Mouse (Mus musculus) liver, embryonic 13.5 days (tissue): ENCODE measurements around the gene Lingo3. TPM values are rescaled to one million over a fixed set of nuclear protein-coding genes. Genes with fewer than 3 reads are reported as not detected.

ENCODE experiments used
- ATAC-seq: fragments of 200-750 bp; cut with Nextera tagmentation; 2 replicates; pipeline ENCODE4 v1.8.0; 2017; ENCODE audit warnings: low read depth, mild to moderate bottlenecking, moderate number of reproducible peaks, moderate library complexity
- DNase-seq: peaks from one replicate; pipeline ENCODE4 v3.0.0; 2022
- H3K27ac ChIP-seq: fragments of 300-500 bp; sonication (generic); 2 replicates; pipeline ENCODE4 v1.5.1; 2015; ENCODE audit warnings: moderate library complexity, mild to moderate bottlenecking, inconsistent platforms
- H3K27me3 ChIP-seq: fragments of 300-500 bp; sonication (generic); 2 replicates; pipeline ENCODE4 v1.6.1; 2015; ENCODE audit warnings: mild to moderate bottlenecking, inconsistent platforms
- H3K36me3 ChIP-seq: fragments of 300-500 bp; sonication (generic); 2 replicates; pipeline ENCODE4 v1.6.1; 2015; ENCODE audit warnings: mild to moderate bottlenecking, inconsistent platforms
- H3K4me1 ChIP-seq: fragments of 300-500 bp; sonication (generic); replicated peaks from 2 replicates; pipeline ENCODE4 v1.6.1; 2015; ENCODE audit warnings: inconsistent platforms
- H3K4me2 ChIP-seq: fragments of 300-500 bp; sonication (generic); 2 replicates; pipeline ENCODE4 v1.6.1; 2015; ENCODE audit warnings: inconsistent platforms, mild to moderate bottlenecking, moderate library complexity
- H3K4me3 ChIP-seq: fragments of 300-500 bp; sonication (generic); replicated peaks from 2 replicates; pipeline ENCODE4 v1.5.1; 2015; ENCODE audit warnings: mild to moderate bottlenecking, inconsistent platforms
- H3K9ac ChIP-seq: fragments of 300-500 bp; sonication (generic); 2 replicates; pipeline ENCODE4 v1.6.1; 2015; ENCODE audit warnings: mild to moderate bottlenecking, inconsistent platforms
- H3K9me3 ChIP-seq: fragments of 300-500 bp; sonication (generic); replicated peaks from 2 replicates; pipeline ENCODE4 v1.6.1; 2016; ENCODE audit warnings: inconsistent platforms
- WGBS: fragments of 180-500 bp; shearing (Covaris S2); methylation state at CpG from one replicate; pipeline ENCODE4 v1.1.7; 2015; ENCODE audit not compliant: insufficient replicate concordance; 5-methylcytosine and 5-hydroxymethylcytosine counted together
- microRNA counts: library from miRNA; unstranded; fragments of <30 nt; microRNA quantifications from one replicate; lab custom pipeline; 2016
- microRNA-seq: library from miRNA; unstranded; fragments of <30 nt; microRNA quantifications from one replicate; pipeline ENCODE4, GENCODE M21; 2016
- polyA plus RNA-seq: library from polyadenylated mRNA; unstranded; fragments of >200 nt; fragmentation: Nextera tagmentation; extraction: Ambion mirVana; gene quantifications from 2 replicates; pipeline ENCODE4 v1.2.1, GENCODE M21; 2015

Lingo3 gene
- polyA plus RNA-seq, 1 experiment from 2014 or later, result not detected

- Histone ChIP-seq H3K4me3 (no peak overlapping the region), H3K36me3 (peaks cover 99% of the 10 kb centered on the region), H3K27me3 (no peaks in the 10 kb centered on the region), H3K4me2 (no peak overlapping the region), H3K9ac (no peak overlapping the region), H3K27ac (no peak overlapping the region), H3K4me1 (peaks cover 14% of the 10 kb centered on the region), H3K9me3 (no peaks in the 10 kb centered on the region)
- no peak for DNase-seq
- WGBS, result 87% methylated on average over 2 of the region's 2 CpGs
- no peak for ATAC-seq
Observed at GRCm38 (mm10) chr10:80787517-80787916, 56.3 kb downstream of the Lingo3 start.

DNA sequence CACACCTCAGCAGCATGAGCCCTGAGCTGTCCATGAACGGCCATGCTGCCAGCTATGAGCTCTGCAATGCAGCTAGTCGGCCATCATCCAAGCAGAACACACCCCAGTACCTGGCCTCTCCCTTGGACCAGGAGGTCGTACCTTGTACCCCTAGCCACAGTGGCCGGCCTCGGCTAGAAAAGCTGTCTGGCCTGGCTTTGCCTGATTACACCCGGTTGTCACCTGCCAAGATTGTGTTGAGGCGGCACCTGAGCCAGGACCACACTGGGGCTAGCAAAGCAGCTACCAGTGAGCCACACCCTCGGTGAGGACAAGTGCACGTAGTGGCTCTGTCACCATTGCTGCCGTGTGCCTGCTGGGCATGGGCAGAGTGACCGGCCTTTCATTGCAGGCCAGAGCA lies 57.9 kb downstream of the Lingo3 start:
- 91% methylated on average over 11 of the region's 11 CpGs for WGBS
- Histone ChIP-seq H3K9ac (no peak overlapping the region), H3K4me1 (peaks cover 1% of the 10 kb centered on the region; the same call in 1 of the 2 replicates), H3K4me3 (no peak overlapping the region), H3K36me3 (peaks cover 99% of the 10 kb centered on the region), H3K27ac (no peak overlapping the region), H3K4me2 (no peak overlapping the region), H3K9me3 (no peaks in the 10 kb centered on the region), H3K27me3 (no peaks in the 10 kb centered on the region)
- no peak for ATAC-seq
- no peak for DNase-seq

DNA sequence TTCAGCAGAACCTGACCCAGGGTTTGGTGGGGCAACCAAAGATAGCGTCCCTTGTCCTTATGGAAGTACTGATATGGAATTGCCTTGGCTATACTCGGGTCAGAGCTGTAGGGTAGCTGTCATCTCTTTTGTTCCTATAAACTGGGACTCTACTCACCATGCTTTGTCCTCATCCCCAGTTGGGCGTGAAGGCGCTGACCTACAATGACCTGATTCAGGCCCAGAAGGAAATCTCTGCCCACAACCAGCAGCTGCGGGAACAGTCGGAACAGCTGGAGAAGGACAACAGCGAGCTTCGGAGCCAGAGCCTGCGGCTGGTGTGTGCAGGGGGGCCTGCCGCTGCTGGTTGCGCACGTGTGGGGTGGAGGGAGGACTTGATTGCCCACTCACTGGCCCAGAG lies 59.0 kb downstream of the Lingo3 start:
- Histone ChIP-seq H3K4me3 (no peak overlapping the region), H3K9ac (no peak overlapping the region), H3K4me2 (no peak overlapping the region), H3K9me3 (no peaks in the 10 kb centered on the region), H3K4me1 (no peaks in the 10 kb centered on the region), H3K36me3 (peaks cover 99% of the 10 kb centered on the region), H3K27me3 (no peaks in the 10 kb centered on the region), H3K27ac (no peak overlapping the region)
- 92% methylated on average over 12 of the region's 12 CpGs for WGBS
- DNase-seq, result no peak
- no peak for ATAC-seq

- Histone ChIP-seq H3K36me3 (peaks cover 100% of the 10 kb centered on the region), H3K9me3 (no peaks in the 10 kb centered on the region), H3K4me2 (no peak overlapping the region), H3K4me1 (no peaks in the 10 kb centered on the region), H3K27me3 (no peaks in the 10 kb centered on the region), H3K4me3 (no peak overlapping the region), H3K27ac (no peak overlapping the region), H3K9ac (no peak overlapping the region)
- 96% methylated on average over 2 of the region's 2 CpGs for WGBS
- ATAC-seq, result no peak
- no peak for DNase-seq
Observed at GRCm38 (mm10) chr10:80784302-80784701, 59.5 kb downstream of the Lingo3 start.

MicroRNAs within 50 kb of the gene (microRNA counts, 519-probe panel; counts per million panel counts)
- 114 counts per million for microRNA mmu-miR-1982 (lab: Ali Mortazavi, UCI)

Small RNAs within 50 kb of the gene (microRNA-seq; reads per million reads assigned to microRNA genes)
- 1.5 reads per million for gene Mir1982

Other genes with a start within 250 kb of the Lingo3 start
- 52.0 and 54.6 TPM in 2 replicates for gene Scamp4, start 241.2 kb downstream of the Lingo3 start, polyA plus RNA-seq
- gene Adat3, start 241.2 kb downstream of the Lingo3 start, polyA plus RNA-seq, result 5.7 and 6.3 TPM in 2 replicates
- gene Gm49322, start 238.0 kb downstream of the Lingo3 start, polyA plus RNA-seq, result 1.4 and 1.5 TPM in 2 replicates
- gene Csnk1g2, start 221.2 kb downstream of the Lingo3 start, polyA plus RNA-seq, result 46.0 and 51.1 TPM in 2 replicates
- 11.5 and 12.7 TPM in 2 replicates for gene Btbd2, start 187.0 kb downstream of the Lingo3 start, polyA plus RNA-seq
- 71.4 and 73.8 TPM in 2 replicates for gene Mknk2, start 165.9 kb downstream of the Lingo3 start, polyA plus RNA-seq
- gene Mob3a, start 142.1 kb downstream of the Lingo3 start, polyA plus RNA-seq, result 31.6 and 38.5 TPM in 2 replicates
- 6.1 and 7.5 TPM in 2 replicates for gene Izumo4, start 141.9 kb downstream of the Lingo3 start, polyA plus RNA-seq
- 24.9 and 25.6 TPM in 2 replicates for gene Ap3d1, start 101.8 kb downstream of the Lingo3 start, polyA plus RNA-seq
- gene Dot1l, start 88.8 kb downstream of the Lingo3 start, polyA plus RNA-seq, result 7.4 and 7.8 TPM in 2 replicates
- 35.7 and 48.5 TPM in 2 replicates for gene Sf3a2, start 45.8 kb downstream of the Lingo3 start, polyA plus RNA-seq
- 97.5 and 105 TPM in 2 replicates for gene Plekhj1, start 45.4 kb downstream of the Lingo3 start, polyA plus RNA-seq
- not detected in 2 replicates for gene Amh, start 38.8 kb downstream of the Lingo3 start, polyA plus RNA-seq
- gene Jsrp1, start 30.5 kb downstream of the Lingo3 start, polyA plus RNA-seq, result 0.20 and 0.38 TPM in 2 replicates
- gene Oaz1, start 17.4 kb downstream of the Lingo3 start, polyA plus RNA-seq, result 1,324 and 1,529 TPM in 2 replicates
- 192 and 208 TPM in 2 replicates for gene Lsm7, start 11.2 kb upstream of the Lingo3 start, polyA plus RNA-seq
- gene Sppl2b, start 11.2 kb upstream of the Lingo3 start, polyA plus RNA-seq, result 56.8 and 58.9 TPM in 2 replicates
- gene Tmprss9, start 27.8 kb upstream of the Lingo3 start, polyA plus RNA-seq, result 0.05 TPM in 1 of 2 replicates, not detected in the other
- gene Timm13, start 56.9 kb upstream of the Lingo3 start, polyA plus RNA-seq, result 249 and 266 TPM in 2 replicates
- gene Lmnb2, start 74.2 kb upstream of the Lingo3 start, polyA plus RNA-seq, result 14.0 and 15.4 TPM in 2 replicates
- gene Gadd45b, start 86.0 kb upstream of the Lingo3 start, polyA plus RNA-seq, result 1.6 and 1.8 TPM in 2 replicates
- 0.44 and 0.46 TPM in 2 replicates for gene Gng7, start 170.9 kb upstream of the Lingo3 start, polyA plus RNA-seq
- 0.06 TPM in 1 of 2 replicates, not detected in the other for gene Diras1, start 181.6 kb upstream of the Lingo3 start, polyA plus RNA-seq
- 5.7 and 5.8 TPM in 2 replicates for gene Slc39a3, start 193.4 kb upstream of the Lingo3 start, polyA plus RNA-seq
- 69.1 and 71.6 TPM in 2 replicates for gene Sgta, start 216.1 kb upstream of the Lingo3 start, polyA plus RNA-seq
- gene Thop1, start 226.0 kb upstream of the Lingo3 start, polyA plus RNA-seq, result 35.1 and 38.2 TPM in 2 replicates